Mouse (Mus musculus) spleen, adult 2 months (tissue): ENCODE measurements around the gene Trim2. TPM values are rescaled to one million over a fixed set of nuclear protein-coding genes. Genes with fewer than 3 reads are reported as not detected.

ENCODE experiments used
- DNase-seq, 2 experiments: peaks; one replicate each; pipeline versions ENCODE4 v3.0.0 to v3.0.0-alpha.2; 2012 to 2021; ENCODE audit warnings: low spot score in 2 of 2, low read depth in 1 of 2
- H3K27ac ChIP-seq: fragments of 200-500 bp; 2 replicates; pipeline ENCODE4 v1.5.1; 2012; ENCODE audit warnings: low read length, inconsistent platforms; ENCODE audit not compliant: insufficient read depth
- H3K27me3 ChIP-seq: fragments of 200-500 bp; 2 replicates; pipeline ENCODE4 v1.6.1; 2012; ENCODE audit warnings: mild to moderate bottlenecking, moderate library complexity, low read length, inconsistent platforms; ENCODE audit not compliant: control insufficient read depth, insufficient read depth
- H3K36me3 ChIP-seq: fragments of 200-500 bp; 2 replicates; pipeline ENCODE4 v1.6.1; 2012; ENCODE audit warnings: mild to moderate bottlenecking, low read length, inconsistent platforms; ENCODE audit not compliant: control insufficient read depth, insufficient read depth
- H3K4me1 ChIP-seq: fragments of 200-500 bp; 2 replicates; pipeline ENCODE4 v1.6.1; 2011; ENCODE audit warnings: inconsistent platforms; ENCODE audit not compliant: control insufficient read depth, insufficient read depth, insufficient read length
- H3K4me3 ChIP-seq: fragments of 200-500 bp; 2 replicates; pipeline ENCODE4 v1.5.1; 2011; ENCODE audit warnings: mild to moderate bottlenecking, inconsistent platforms; ENCODE audit not compliant: insufficient read depth, insufficient read length; ENCODE audit errors: extremely low read depth
- CTCF ChIP-seq: fragments of 200-500 bp; IDR thresholded peaks from 2 replicates; pipeline ENCODE4 v1.5.1; 2011; ENCODE audit warnings: mild to moderate bottlenecking, inconsistent platforms; ENCODE audit not compliant: insufficient read depth, insufficient read length, insufficient replicate concordance; ENCODE audit errors: extremely low read depth
- POLR2A ChIP-seq: fragments of 200-500 bp; IDR thresholded peaks from 2 replicates; pipeline ENCODE4 v1.6.1; 2011; ENCODE audit warnings: low read depth, low read length, inconsistent platforms
- WGBS: fragments of 180-500 bp; shearing (Covaris S2); methylation state at CpG from one replicate; pipeline ENCODE4 v1.1.7; 2018; 5-methylcytosine and 5-hydroxymethylcytosine counted together
- polyA plus RNA-seq: library from polyadenylated mRNA; depleted of rRNA; stranded (reverse); fragments of >200 nt; gene quantifications from 2 replicates; pipeline ENCODE4 v1.2.3, GENCODE M21; 2012; rRNA removed

Trim2 gene
- polyA plus RNA-seq, 1 experiment: 5.7 TPM

- WGBS: 87% methylated on average over 3 of the region's 3 CpGs
- Histone ChIP-seq H3K4me3 (no peak overlapping the region), H3K27me3 (no peaks in the 10 kb centered on the region), H3K36me3 (no peaks in the 10 kb centered on the region), H3K4me1 (peaks cover 5% of the 10 kb centered on the region; the same call in 1 of the 2 replicates), H3K27ac (no peak overlapping the region)
- DNase-seq: peak; percentile 21 to 45
- peak; percentile 54; the same call in 1 of the 2 replicates for TF ChIP-seq CTCF
- no peak for TF ChIP-seq POLR2A
Observed at GRCm38 (mm10) chr3:84123461-84123860, 183.2 kb downstream of the Trim2 start.

GRCm38 (mm10) chr3:84118718-84119117 is 188.0 kb downstream of the Trim2 start:
- Histone ChIP-seq H3K4me3 (no peak overlapping the region), H3K36me3 (no peaks in the 10 kb centered on the region), H3K4me1 (no peaks in the 10 kb centered on the region), H3K27ac (no peak overlapping the region), H3K27me3 (no peaks in the 10 kb centered on the region)
- TF ChIP-seq POLR2A (no peak), CTCF (no peak)
- no peak for DNase-seq
- 92% methylated on average over 7 of the region's 7 CpGs for WGBS

- no peak overlapping the region for H3K4me3 ChIP-seq
- no peaks in the 10 kb centered on the region for H3K36me3 ChIP-seq
- no peak for TF ChIP-seq POLR2A
- no peak for TF ChIP-seq CTCF
- no peaks in the 10 kb centered on the region for H3K27me3 ChIP-seq
- H3K4me1 ChIP-seq: no peaks in the 10 kb centered on the region
- no peak overlapping the region for H3K27ac ChIP-seq
- DNase-seq: no peak
- 91% methylated on average over 7 of the region's 7 CpGs for WGBS
Observed at GRCm38 (mm10) chr3:84118178-84118577, 188.5 kb downstream of the Trim2 start.

Other genes with a start within 250 kb of the Trim2 start
- 0.09 TPM in 1 of 2 replicates, not detected in the other for gene Mnd1, start 151.1 kb downstream of the Trim2 start, polyA plus RNA-seq
- not detected in 2 replicates for gene Gm6525, start 132.8 kb downstream of the Trim2 start, polyA plus RNA-seq
- gene Fhdc1, start 173.6 kb upstream of the Trim2 start, polyA plus RNA-seq: 5.2 and 8.3 TPM in 2 replicates